Mouse (Mus musculus) heart, embryonic 13.5 days (tissue): ENCODE data around the gene Lilr4b. TPM values are rescaled to one million over a fixed set of nuclear protein-coding genes. Genes with fewer than 3 reads are reported as not detected.

Experiments used
- ATAC-seq: fragments of 200-750 bp; cut with Nextera tagmentation; 2 replicates; pipeline ENCODE4 v1.8.0; 2017; ENCODE audit warnings: moderate TSS enrichment; ENCODE audit not compliant: insufficient number of reproducible peaks, low FRiP score, low TSS enrichment; ENCODE audit errors: extremely low read depth
- H3K27ac ChIP-seq: fragments of 300-500 bp; sonication (generic); replicated peaks from 2 replicates; pipeline ENCODE4 v1.5.1; 2015; ENCODE audit warnings: moderate library complexity, mild to moderate bottlenecking, inconsistent platforms
- H3K27me3 ChIP-seq: fragments of 300-500 bp; sonication (generic); replicated peaks from 2 replicates; pipeline ENCODE4 v1.6.1; 2015; ENCODE audit warnings: mild to moderate bottlenecking, inconsistent platforms
- H3K36me3 ChIP-seq: fragments of 300-500 bp; sonication (generic); 2 replicates; pipeline ENCODE4 v1.6.1; 2015; ENCODE audit warnings: mild to moderate bottlenecking, inconsistent platforms
- H3K4me1 ChIP-seq: fragments of 300-500 bp; sonication (generic); 2 replicates; pipeline ENCODE4 v1.6.1; 2015; ENCODE audit warnings: inconsistent platforms
- H3K4me2 ChIP-seq: fragments of 300-500 bp; sonication (generic); 2 replicates; pipeline ENCODE4 v1.6.1; 2015; ENCODE audit warnings: inconsistent platforms, mild to moderate bottlenecking, moderate library complexity
- H3K4me3 ChIP-seq: fragments of 300-500 bp; sonication (generic); 2 replicates; pipeline ENCODE4 v1.5.1; 2015; ENCODE audit warnings: moderate library complexity, mild to moderate bottlenecking, inconsistent platforms
- H3K9ac ChIP-seq: fragments of 300-500 bp; sonication (generic); 2 replicates; pipeline ENCODE4 v1.6.1; 2015; ENCODE audit warnings: inconsistent platforms, mild to moderate bottlenecking, moderate library complexity
- H3K9me3 ChIP-seq: fragments of 300-500 bp; sonication (generic); 2 replicates; pipeline ENCODE4 v1.6.1; 2016; ENCODE audit warnings: inconsistent platforms
- WGBS: fragments of 180-500 bp; shearing (Covaris S2); methylation state at CpG from one replicate; pipeline ENCODE4 v1.1.7; 2015; ENCODE audit warnings: mixed read lengths; 5-methylcytosine and 5-hydroxymethylcytosine counted together
- polyA plus RNA-seq: library from polyadenylated mRNA; unstranded; fragments of >200 nt; fragmentation: Nextera tagmentation; extraction: Ambion mirVana; gene quantifications from 2 replicates; pipeline ENCODE4 v1.2.1, GENCODE M21; 2015

Gene Lilr4b
- polyA plus RNA-seq, 1 experiment from 2014 or later: 0.87 TPM

DNA sequence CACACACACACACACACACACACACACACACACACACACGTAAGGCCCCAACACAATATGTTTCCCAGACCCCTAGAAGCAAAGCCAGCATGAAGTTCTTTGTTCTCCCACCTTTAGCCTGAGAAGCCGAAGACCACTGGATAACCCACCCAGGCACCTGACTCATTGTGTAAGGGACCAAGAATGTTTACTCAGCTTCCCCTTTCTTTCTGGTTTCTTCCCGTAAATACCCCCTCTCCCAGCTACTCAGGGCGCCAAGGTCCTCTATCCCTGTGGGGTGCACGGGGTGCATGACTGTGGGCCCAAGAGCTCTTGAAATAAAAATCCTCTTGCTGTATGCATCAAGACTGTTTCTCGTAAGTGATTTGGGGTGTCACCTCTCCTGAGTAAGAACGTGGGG is 45.7 kb downstream of the Lilr4b start:
- H3K27me3 ChIP-seq: no peaks in the 10 kb centered on the region
- H3K9ac ChIP-seq: no peak overlapping the region
- WGBS: 62% methylated on average over 7 of the region's 7 CpGs
- no peak overlapping the region for H3K4me3 ChIP-seq
- no peaks in the 10 kb centered on the region for H3K9me3 ChIP-seq
- ATAC-seq: no peak
- H3K4me1 ChIP-seq: peaks cover 10% of the 10 kb centered on the region
- H3K27ac ChIP-seq: no peak overlapping the region
- no peak overlapping the region for H3K4me2 ChIP-seq
- H3K36me3 ChIP-seq: no peaks in the 10 kb centered on the region

DNA sequence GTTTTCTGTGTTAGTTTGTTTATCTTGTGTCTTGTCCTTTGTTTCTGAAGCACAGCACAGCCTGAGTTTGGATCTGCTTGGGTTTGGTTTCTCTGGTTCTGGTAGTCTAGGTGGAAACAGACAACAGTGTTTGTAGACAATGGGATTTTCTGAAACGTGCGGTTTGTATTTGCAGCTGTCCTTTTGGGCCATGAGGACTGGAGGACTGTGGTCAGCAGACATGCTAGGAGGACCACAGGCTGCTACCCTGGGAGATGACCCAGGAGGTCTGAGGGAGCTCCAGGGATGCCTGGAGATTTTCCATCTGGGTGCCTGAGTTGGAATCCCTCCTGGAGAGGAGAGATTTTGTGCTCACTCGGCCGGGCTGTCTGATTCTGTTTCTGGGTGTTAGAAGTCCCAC is 46.2 kb downstream of the Lilr4b start:
- H3K27me3 ChIP-seq: no peaks in the 10 kb centered on the region
- no peak overlapping the region for H3K4me3 ChIP-seq
- no peak overlapping the region for H3K9ac ChIP-seq
- no peaks in the 10 kb centered on the region for H3K36me3 ChIP-seq
- peaks cover 10% of the 10 kb centered on the region for H3K4me1 ChIP-seq
- no peaks in the 10 kb centered on the region for H3K9me3 ChIP-seq
- H3K27ac ChIP-seq: no peak overlapping the region
- no peak for ATAC-seq
- no peak overlapping the region for H3K4me2 ChIP-seq
- 54% methylated on average over 4 of the region's 4 CpGs for WGBS

DNA sequence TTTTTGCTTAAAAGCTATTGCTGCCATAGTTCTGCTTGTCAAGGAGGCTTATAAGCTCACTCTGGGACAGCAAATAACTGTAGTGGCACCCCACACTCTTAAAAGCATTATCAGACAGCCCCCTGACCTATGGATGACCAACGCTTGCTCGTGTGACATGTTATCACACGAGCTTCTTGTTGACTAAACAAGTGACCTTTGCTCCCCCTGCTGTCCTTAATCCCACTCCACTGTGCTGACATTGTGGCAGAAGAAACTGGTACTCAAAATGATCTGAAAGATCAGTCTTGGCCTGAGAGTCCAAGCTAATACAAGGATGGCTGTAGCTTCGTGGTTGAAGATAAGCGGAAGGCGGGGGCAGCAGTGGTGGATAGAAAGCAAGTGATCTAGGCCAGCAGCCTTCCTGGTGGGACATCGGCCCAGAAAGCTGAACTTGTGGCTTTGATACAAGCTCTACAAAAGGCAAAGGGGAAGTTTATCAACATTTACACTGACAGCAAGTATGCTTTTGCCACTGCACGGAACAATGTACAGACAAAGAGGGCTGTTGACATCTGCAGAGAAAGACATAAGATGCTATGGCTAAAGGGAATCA is 48.5 kb downstream of the Lilr4b start:
- no peak overlapping the region for H3K4me2 ChIP-seq
- no peak overlapping the region for H3K9ac ChIP-seq
- H3K36me3 ChIP-seq: no peaks in the 10 kb centered on the region
- ATAC-seq: no peak
- no peak overlapping the region for H3K27ac ChIP-seq
- WGBS: 30% methylated on average over 8 of the region's 8 CpGs
- peaks cover 10% of the 10 kb centered on the region for H3K4me1 ChIP-seq
- no peaks in the 10 kb centered on the region for H3K9me3 ChIP-seq
- H3K4me3 ChIP-seq: no peak overlapping the region
- H3K27me3 ChIP-seq: no peaks in the 10 kb centered on the region

DNA sequence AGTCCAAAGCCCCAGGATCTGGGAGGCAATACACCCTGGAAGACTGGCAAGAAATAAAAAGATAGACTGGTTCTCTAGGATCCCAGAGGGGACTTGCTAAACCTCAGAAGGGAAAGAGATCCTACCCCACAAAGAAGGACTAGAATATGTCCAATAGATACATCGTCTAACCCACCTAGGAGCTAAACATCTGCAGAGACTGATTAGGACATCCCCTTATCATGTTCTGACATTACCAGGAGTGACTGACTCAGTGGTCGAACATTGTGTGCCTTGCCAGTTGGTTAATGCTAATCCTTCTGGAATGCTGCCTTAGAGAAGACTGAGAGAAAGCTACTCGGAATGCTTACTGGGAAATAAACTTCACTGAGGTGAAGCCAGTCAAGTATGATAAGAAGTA is 49.1 kb downstream of the Lilr4b start:
- ATAC-seq: no peak
- Histone ChIP-seq H3K4me3 (no peak overlapping the region), H3K9ac (no peak overlapping the region), H3K9me3 (no peaks in the 10 kb centered on the region), H3K4me2 (no peak overlapping the region), H3K27me3 (no peaks in the 10 kb centered on the region), H3K27ac (no peak overlapping the region), H3K4me1 (peaks cover 10% of the 10 kb centered on the region), H3K36me3 (no peaks in the 10 kb centered on the region)
- 46% methylated on average over 3 of the region's 3 CpGs for WGBS

DNA sequence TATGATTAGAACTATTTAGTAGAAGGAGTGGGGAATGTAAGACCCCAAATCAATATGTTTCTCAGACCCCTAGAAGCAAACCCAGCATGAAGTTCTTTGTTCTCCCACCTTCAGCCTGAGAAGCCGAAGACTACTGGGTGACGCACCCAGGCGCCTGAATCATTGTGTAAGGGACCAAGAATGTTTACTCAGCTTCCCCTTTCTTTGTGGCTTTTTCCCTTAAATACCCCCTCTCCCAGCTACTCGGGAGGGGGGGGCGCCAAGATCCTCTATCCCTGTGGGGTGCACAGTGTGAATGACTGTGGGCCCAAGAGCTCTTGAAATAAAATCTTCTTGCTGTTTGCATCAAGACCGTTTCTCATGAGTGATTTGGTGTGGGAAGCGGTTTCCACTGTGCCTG is 50.4 kb downstream of the Lilr4b start:
- WGBS: 87% methylated on average over 7 of the region's 7 CpGs
- Histone ChIP-seq H3K27ac (no peak overlapping the region), H3K4me1 (peaks cover 10% of the 10 kb centered on the region), H3K9ac (no peak overlapping the region), H3K36me3 (no peaks in the 10 kb centered on the region), H3K9me3 (no peaks in the 10 kb centered on the region), H3K4me2 (no peak overlapping the region), H3K4me3 (no peak overlapping the region), H3K27me3 (no peaks in the 10 kb centered on the region)
- ATAC-seq: no peak

Other genes starting within 250 kb of the Lilr4b start
- gene Gm49339, start within 50 bp of the Lilr4b start, polyA plus RNA-seq: 1.0 TPM in 1 of 2 replicates, not detected in the other
- 2.2 and 2.8 TPM in 2 replicates for gene Lilrb4a, start 10.3 kb downstream of the Lilr4b start, polyA plus RNA-seq
- 3.1 and 3.4 TPM in 2 replicates for gene Fam162b, start 109.9 kb downstream of the Lilr4b start, polyA plus RNA-seq
- gene Gprc6a, start 150.8 kb downstream of the Lilr4b start, polyA plus RNA-seq: not detected in 2 replicates
- 0.11 TPM in 1 of 2 replicates, not detected in the other for gene Rfx6, start 197.1 kb downstream of the Lilr4b start, polyA plus RNA-seq